Mouse (Mus musculus) midbrain, embryonic 10.5 days (tissue): Measurements from ENCODE around the gene Kbtbd12. TPM values are rescaled to one million over a fixed set of nuclear protein-coding genes. Genes with fewer than 3 reads are reported as not detected.
A peak's percentile ranks its signal among the peaks of the same experiment; 100 is the strongest.

Source experiments
- DNase-seq: peaks from one replicate; pipeline ENCODE4 v3.0.0-alpha.2; 2017; ENCODE audit warnings: low spot score
- H3K27ac ChIP-seq: fragments of 300-500 bp; sonication (generic); replicated peaks from 2 replicates; pipeline ENCODE4 v1.5.1; 2016; ENCODE audit warnings: mild to moderate bottlenecking
- H3K27me3 ChIP-seq: fragments of 300-500 bp; sonication (generic); 2 replicates; pipeline ENCODE4 v1.6.1; 2016; ENCODE audit warnings: low read depth, mild to moderate bottlenecking; ENCODE audit not compliant: poor library complexity, severe bottlenecking
- H3K36me3 ChIP-seq: fragments of 300-500 bp; sonication (generic); 2 replicates; pipeline ENCODE4 v1.6.1; 2016; ENCODE audit warnings: mild to moderate bottlenecking, moderate library complexity
- H3K4me1 ChIP-seq: fragments of 300-500 bp; sonication (generic); 2 replicates; pipeline ENCODE4 v1.6.1; 2016
- H3K4me3 ChIP-seq: fragments of 300-500 bp; sonication (generic); 2 replicates; pipeline ENCODE4 v1.5.1; 2016; ENCODE audit warnings: mild to moderate bottlenecking, moderate library complexity
- H3K9me3 ChIP-seq: fragments of 300-500 bp; sonication (generic); replicated peaks from 2 replicates; pipeline ENCODE4 v1.6.1; 2016; ENCODE audit warnings: mild to moderate bottlenecking
- WGBS: fragments of 180-500 bp; shearing (Covaris S2); methylation state at CpG from one replicate; pipeline ENCODE4 v1.1.7; 2016; 5-methylcytosine and 5-hydroxymethylcytosine counted together
- polyA plus RNA-seq: library from polyadenylated mRNA; unstranded; fragments of >200 nt; fragmentation: Nextera tagmentation; extraction: Ambion mirVana; gene quantifications from 2 replicates; pipeline ENCODE4 v1.2.1, GENCODE M21; 2016

Kbtbd12 gene
- polyA plus RNA-seq, 1 experiment from 2014 or later = not detected

- Histone ChIP-seq H3K27ac (no peak overlapping the region), H3K36me3 (no peaks in the 10 kb centered on the region), H3K4me3 (no peak overlapping the region), H3K9me3 (no peaks in the 10 kb centered on the region), H3K4me1 (no peaks in the 10 kb centered on the region; the same call in 1 of the 2 replicates), H3K27me3 (no peaks in the 10 kb centered on the region)
- no peak for DNase-seq
Measured at GRCm38 (mm10) chr6:88530306-88530705, 107.4 kb downstream of the Kbtbd12 start.

- WGBS = 94% methylated on average over 4 of the region's 4 CpGs
- no peak overlapping the region for H3K4me3 ChIP-seq
- no peaks in the 10 kb centered on the region for H3K27me3 ChIP-seq
- peaks cover 9% of the 10 kb centered on the region for H3K4me1 ChIP-seq
- no peaks in the 10 kb centered on the region for H3K36me3 ChIP-seq
- no peak overlapping the region for H3K27ac ChIP-seq
- no peak for DNase-seq
- H3K9me3 ChIP-seq = no peaks in the 10 kb centered on the region
Measured at GRCm38 (mm10) chr6:88524056-88524455, 113.7 kb downstream of the Kbtbd12 start.

- Histone ChIP-seq H3K36me3 (no peaks in the 10 kb centered on the region), H3K4me3 (no peak overlapping the region), H3K9me3 (no peaks in the 10 kb centered on the region), H3K4me1 (peaks cover 12% of the 10 kb centered on the region), H3K27me3 (no peaks in the 10 kb centered on the region), H3K27ac (no peak overlapping the region)
- 89% methylated on average over 3 of the region's 3 CpGs for WGBS
- DNase-seq = no peak
Measured at GRCm38 (mm10) chr6:88523451-88523850, 114.3 kb downstream of the Kbtbd12 start.

- DNase-seq = no peak
- Histone ChIP-seq H3K27ac (no peak overlapping the region), H3K4me3 (no peak overlapping the region), H3K36me3 (no peaks in the 10 kb centered on the region), H3K27me3 (no peaks in the 10 kb centered on the region), H3K4me1 (peaks cover 12% of the 10 kb centered on the region), H3K9me3 (no peaks in the 10 kb centered on the region)
- WGBS = 71% methylated on average over 3 of the region's 3 CpGs
Measured at GRCm38 (mm10) chr6:88523043-88523442, 114.7 kb downstream of the Kbtbd12 start.

- no peak for DNase-seq
- WGBS = 80% methylated on average over 3 of the region's 3 CpGs
Measured at GRCm38 (mm10) chr6:88522606-88523005, 115.1 kb downstream of the Kbtbd12 start.

GRCm38 (mm10) chr6:88521821-88522220 lies 115.9 kb downstream of the Kbtbd12 start:
- Histone ChIP-seq H3K4me3 (no peak overlapping the region), H3K9me3 (no peaks in the 10 kb centered on the region), H3K4me1 (peaks cover 25% of the 10 kb centered on the region), H3K27me3 (no peaks in the 10 kb centered on the region), H3K36me3 (peaks cover 4% of the 10 kb centered on the region), H3K27ac (no peak overlapping the region)
- WGBS = 89% methylated on average over 7 of the region's 7 CpGs
- no peak for DNase-seq

More at GRCm38 (mm10) chr6:88522606-88523005, 115.1 kb downstream of the Kbtbd12 start:
- H3K9me3 ChIP-seq = no peaks in the 10 kb centered on the region
- H3K36me3 ChIP-seq = no peaks in the 10 kb centered on the region
- H3K27me3 ChIP-seq = no peaks in the 10 kb centered on the region
- no peak overlapping the region for H3K4me3 ChIP-seq
- peaks cover 17% of the 10 kb centered on the region for H3K4me1 ChIP-seq
- H3K27ac ChIP-seq = no peak overlapping the region

GRCm38 (mm10) chr6:88518404-88519263 lies 119.1 kb downstream of the Kbtbd12 start, which contains the start of gene Sec61a1:
Gene Sec61a1, minus strand, starts transcription at chr6:88518905.
- DNase-seq = peak; percentile 96
- peaks cover 36% of the 10 kb centered on the region for H3K36me3 ChIP-seq
- no peaks in the 10 kb centered on the region for H3K9me3 ChIP-seq
- no peaks in the 10 kb centered on the region for H3K27me3 ChIP-seq
- WGBS = under 1% methylated on average over 73 of the region's 80 CpGs
- H3K4me1 ChIP-seq = peaks cover 28% of the 10 kb centered on the region
- H3K4me3 ChIP-seq = peak within 1 kb of the TSS; percentile 95
- H3K27ac ChIP-seq = peak within 1 kb of the TSS; percentile 89

- Histone ChIP-seq H3K36me3 (peaks cover 43% of the 10 kb centered on the region), H3K9me3 (no peaks in the 10 kb centered on the region), H3K4me1 (peaks cover 28% of the 10 kb centered on the region), H3K27me3 (no peaks in the 10 kb centered on the region), H3K4me3 (peak overlapping the region; percentile 95), H3K27ac (peak overlapping the region; percentile 89)
- peak; percentile 30 for DNase-seq
- 20% methylated on average over 18 of the region's 18 CpGs for WGBS
Measured at GRCm38 (mm10) chr6:88517701-88518403, 119.9 kb downstream of the Kbtbd12 start.

- Histone ChIP-seq H3K4me1 (peaks cover 28% of the 10 kb centered on the region), H3K36me3 (peaks cover 55% of the 10 kb centered on the region), H3K27ac (no peak overlapping the region), H3K27me3 (no peaks in the 10 kb centered on the region), H3K9me3 (no peaks in the 10 kb centered on the region), H3K4me3 (peak overlapping the region; percentile 95; the same call in 1 of the 2 replicates)
- DNase-seq = no peak
- whole genome bisulfite sequencing = 86% methylated on average over 5 of the region's 5 CpGs
Measured at GRCm38 (mm10) chr6:88516667-88517066, 121.1 kb downstream of the Kbtbd12 start.

GRCm38 (mm10) chr6:88515971-88516370 lies 121.8 kb downstream of the Kbtbd12 start:
- Histone ChIP-seq H3K36me3 (peaks cover 62% of the 10 kb centered on the region), H3K27ac (no peak overlapping the region), H3K27me3 (no peaks in the 10 kb centered on the region), H3K4me3 (no peak overlapping the region), H3K4me1 (peaks cover 28% of the 10 kb centered on the region), H3K9me3 (no peaks in the 10 kb centered on the region)
- 84% methylated on average over 8 of the region's 8 CpGs for WGBS
- no peak for DNase-seq

GRCm38 (mm10) chr6:88514546-88514945 lies 123.2 kb downstream of the Kbtbd12 start:
- Histone ChIP-seq H3K36me3 (peaks cover 76% of the 10 kb centered on the region), H3K9me3 (no peaks in the 10 kb centered on the region)
- WGBS = 93% methylated on average over 4 of the region's 4 CpGs

GRCm38 (mm10) chr6:88513984-88514383 lies 123.8 kb downstream of the Kbtbd12 start:
- Histone ChIP-seq H3K27ac (no peak overlapping the region), H3K4me3 (no peak overlapping the region), H3K36me3 (peaks cover 82% of the 10 kb centered on the region), H3K9me3 (no peaks in the 10 kb centered on the region), H3K4me1 (peaks cover 19% of the 10 kb centered on the region), H3K27me3 (no peaks in the 10 kb centered on the region)
- DNase-seq = no peak
- 94% methylated on average over 8 of the region's 8 CpGs for WGBS

More at GRCm38 (mm10) chr6:88514546-88514945, 123.2 kb downstream of the Kbtbd12 start:
- DNase-seq = no peak
- Histone ChIP-seq H3K4me1 (peaks cover 24% of the 10 kb centered on the region), H3K4me3 (no peak overlapping the region), H3K27me3 (no peaks in the 10 kb centered on the region), H3K27ac (no peak overlapping the region)

- DNase-seq = no peak
- Histone ChIP-seq H3K27ac (no peak overlapping the region), H3K4me3 (no peak overlapping the region), H3K36me3 (peaks cover 69% of the 10 kb centered on the region), H3K9me3 (no peaks in the 10 kb centered on the region), H3K27me3 (peaks cover 15% of the 10 kb centered on the region), H3K4me1 (peaks cover 11% of the 10 kb centered on the region)
- WGBS = 96% methylated on average over 4 of the region's 4 CpGs
Measured at GRCm38 (mm10) chr6:88503044-88503443, 134.7 kb downstream of the Kbtbd12 start.
